Mouse (Mus musculus): Measurements from ENCODE around the gene Tfec.

GRCm38 (mm10) chr6:16943513-16943912 is 45.3 kb upstream of the Tfec start:
- no peak for TF ChIP-seq CTCF (IDR thresholded peaks at IDR 0.05; ENCODE audit: borderline replicate concordance, extremely low read depth, insufficient read depth, insufficient read length)
- TF ChIP-seq POLR2A (IDR thresholded peaks at IDR 0.05; ENCODE audit: borderline replicate concordance, extremely low read depth, insufficient read depth, insufficient read length, poor library complexity, severe bottlenecking), result no peak
